8 mouse cellular contexts compared by ENCODE assay signal in the genomic region with DNA sequence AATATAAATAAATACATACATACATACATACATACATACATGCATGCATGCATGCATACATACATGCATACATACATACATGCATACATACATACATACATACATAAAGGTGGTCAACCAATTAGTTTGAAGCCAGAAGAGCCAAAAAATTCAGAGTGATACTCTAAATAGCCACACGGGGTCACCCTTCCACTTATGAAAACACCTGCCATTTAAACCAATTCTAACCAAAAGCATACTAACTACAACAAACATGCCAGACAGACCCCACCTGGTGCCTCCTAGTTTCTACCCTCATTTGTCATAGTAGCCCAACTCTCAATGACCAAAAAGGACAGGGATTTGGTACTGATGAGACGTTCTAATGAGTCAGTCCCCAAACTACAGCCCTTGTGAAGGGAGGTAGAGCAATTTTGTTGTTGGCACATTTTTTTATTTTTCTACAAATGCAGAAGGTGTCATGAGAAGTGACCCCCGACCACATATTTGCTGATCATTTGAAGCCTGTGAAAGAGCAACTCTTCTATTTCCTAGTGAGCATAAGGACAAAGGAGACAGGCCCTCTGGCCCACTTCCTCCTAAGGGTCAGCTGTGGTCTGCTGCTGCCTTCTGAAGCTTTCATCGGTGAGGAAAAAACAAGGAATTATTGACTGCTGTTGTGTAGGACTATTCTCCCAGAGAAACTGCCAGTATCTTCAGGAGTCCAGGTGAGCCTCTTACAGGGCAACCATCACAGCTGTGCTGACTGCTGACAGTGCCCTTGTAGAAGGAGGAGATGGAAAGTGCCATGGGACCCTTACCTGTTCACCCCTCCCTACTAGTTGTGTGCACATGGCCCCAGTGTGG. TPM values are rescaled to one million over a fixed set of nuclear protein-coding genes. Genes with fewer than 3 reads are reported as not detected.
DNase-seq lines count a peak whose midpoint lies in the region; ATAC-seq and TF ChIP-seq lines count a peak whose summit lies in the region.

No protein-coding gene starts in this region.

- WGBS in forebrain, postnatal 0 days, result 45% methylated on average over 4 of the region's 4 CpGs
- 43% methylated on average over 4 of the region's 4 CpGs for WGBS in limb, embryonic 14.5 days
- WGBS in neural tube, embryonic 13.5 days, result 36% methylated on average over 4 of the region's 4 CpGs

- H3K4me2 ChIP-seq in forebrain, postnatal 0 days (ENCODE audit: low read depth), result no peak overlapping the region
- H3K4me2 ChIP-seq in limb, embryonic 14.5 days (replicated peaks; ENCODE audit: low read depth, low read length, severe bottlenecking), result no peak overlapping the region
- H3K4me2 ChIP-seq in neural tube, embryonic 13.5 days, result no peak overlapping the region

- no peak for TF ChIP-seq POLR2A in limb, embryonic 14.5 days (IDR thresholded peaks at IDR 0.05; ENCODE audit: borderline replicate concordance, extremely low read depth, insufficient read depth, insufficient read length)

- no peak overlapping the region for H3K4me3 ChIP-seq in forebrain, postnatal 0 days (ENCODE audit: low read depth, low read length)
- no peak overlapping the region for H3K4me3 ChIP-seq in limb, embryonic 14.5 days (replicated peaks; ENCODE audit: low read length)
- no peak overlapping the region for H3K4me3 ChIP-seq in neural tube, embryonic 13.5 days

- peak; percentile 26 for DNase-seq in ovary, postnatal 14 days (ENCODE audit: low spot score)
- DNase-seq in ovary, postnatal 10 days (ENCODE audit: low spot score), result no peak
- DNase-seq in cerebellum, adult 11-12 months, result peak; percentile 5
- DNase-seq in forebrain, postnatal 0 days, result peak; percentile 78
- peak; percentile 70 for DNase-seq in kidney, adult 9 months
- peak; percentile 72 for DNase-seq in limb, embryonic 14.5 days (ENCODE audit: low spot score)
- DNase-seq in urinary bladder, postnatal 25 days (ENCODE audit: low spot score), result no peak

- peak; percentile 79 for TF ChIP-seq CTCF in forebrain, postnatal 0 days (IDR thresholded peaks at IDR 0.05; ENCODE audit: low read depth)

- H3K36me3 ChIP-seq in forebrain, postnatal 0 days (ENCODE audit: insufficient read depth), result no peaks in the 10 kb centered on the region
- H3K36me3 ChIP-seq in limb, embryonic 14.5 days (ENCODE audit: control insufficient read depth, insufficient read depth, low read length), result no peaks in the 10 kb centered on the region
- H3K36me3 ChIP-seq in neural tube, embryonic 13.5 days, result no peaks in the 10 kb centered on the region

- H3K9ac ChIP-seq in forebrain, postnatal 0 days, result no peak overlapping the region
- H3K9ac ChIP-seq in limb, embryonic 14.5 days (ENCODE audit: low read depth, low read length, severe bottlenecking), result no peak overlapping the region
- H3K9ac ChIP-seq in neural tube, embryonic 13.5 days, result no peak overlapping the region

- no peaks in the 10 kb centered on the region for H3K9me3 ChIP-seq in forebrain, postnatal 0 days (ENCODE audit: low read length)
- no peaks in the 10 kb centered on the region for H3K9me3 ChIP-seq in limb, embryonic 14.5 days (ENCODE audit: control insufficient read depth, low read length)
- no peaks in the 10 kb centered on the region for H3K9me3 ChIP-seq in neural tube, embryonic 13.5 days

- no peaks in the 10 kb centered on the region for H3K4me1 ChIP-seq in forebrain, postnatal 0 days (ENCODE audit: insufficient read depth)
- H3K4me1 ChIP-seq in limb, embryonic 14.5 days (ENCODE audit: control insufficient read depth, insufficient read depth, low read length), result no peaks in the 10 kb centered on the region
- H3K4me1 ChIP-seq in neural tube, embryonic 13.5 days (replicated peaks), result no peaks in the 10 kb centered on the region

- no peaks in the 10 kb centered on the region for H3K27me3 ChIP-seq in forebrain, postnatal 0 days (ENCODE audit: insufficient read depth, low read length)
- H3K27me3 ChIP-seq in limb, embryonic 14.5 days (ENCODE audit: control insufficient read depth, insufficient read depth, low read length), result no peaks in the 10 kb centered on the region
- H3K27me3 ChIP-seq in neural tube, embryonic 13.5 days, result no peaks in the 10 kb centered on the region

- H3K27ac ChIP-seq in forebrain, postnatal 0 days (ENCODE audit: low read depth, low read length), result no peak overlapping the region
- H3K27ac ChIP-seq in limb, embryonic 14.5 days (replicated peaks; ENCODE audit: low read depth, low read length), result no peak overlapping the region
- H3K27ac ChIP-seq in neural tube, embryonic 13.5 days (replicated peaks), result no peak overlapping the region

- ATAC-seq in forebrain, postnatal 0 days, result peak; percentile 79
- 0 out of 2 replicates have a peak, but pooled peaks have one; percentile 44 for ATAC-seq in limb, embryonic 14.5 days (ENCODE audit: low FRiP score, low read depth)
- ATAC-seq in neural tube, embryonic 13.5 days (ENCODE audit: low read depth), result peak; percentile 36; the same call in 1 of the 2 replicates

RNA-seq across cellular contexts. Expression of a gene that starts 22.4 kb away (rescaled TPM):
- not detected in 2 replicates for total RNA-seq in forebrain, postnatal 0 days (2014; rRNA removed)
- polyA plus RNA-seq in forebrain, postnatal 0 days (2015; fragmentation: Nextera tagmentation; extraction: Ambion mirVana), result not detected in 2 replicates
- polyA plus RNA-seq in limb, embryonic 14.5 days (2012; rRNA removed), result not detected in 2 replicates
- polyA plus RNA-seq in limb, embryonic 14.5 days (2014; fragmentation: Nextera tagmentation; extraction: Ambion mirVana), result not detected in 2 replicates
- not detected in 2 replicates for polyA plus RNA-seq in neural tube, embryonic 13.5 days (2015; fragmentation: Nextera tagmentation; extraction: Ambion mirVana)

RNA-seq across cellular contexts. Expression of a gene that starts 49.6 kb away (rescaled TPM):
- 13.7 and 19.8 TPM in 2 replicates for total RNA-seq in forebrain, postnatal 0 days (2014; rRNA removed)
- 13.9 TPM in 2 replicates for polyA plus RNA-seq in forebrain, postnatal 0 days (2015; fragmentation: Nextera tagmentation; extraction: Ambion mirVana)
- polyA plus RNA-seq in limb, embryonic 14.5 days (2012; rRNA removed), result 67.0 and 68.8 TPM in 2 replicates
- 122 and 133 TPM in 2 replicates for polyA plus RNA-seq in limb, embryonic 14.5 days (2014; fragmentation: Nextera tagmentation; extraction: Ambion mirVana)
- 30.4 and 32.2 TPM in 2 replicates for polyA plus RNA-seq in neural tube, embryonic 13.5 days (2015; fragmentation: Nextera tagmentation; extraction: Ambion mirVana)

Comparison
In these comparisons a context has a peak if more than half of its experiments do, and no peak if none do; other contexts are left out.
1. DNase-seq: peak in ovary, postnatal 14 days (single experiment), cerebellum, adult 11-12 months (single experiment), forebrain, postnatal 0 days (single experiment), kidney, adult 9 months (single experiment) and limb, embryonic 14.5 days (single experiment); none in ovary, postnatal 10 days (single experiment) and urinary bladder, postnatal 25 days (single experiment).
2. Peak in every context shown above with its lines, with median percentiles within 50 percentile points of each other: ATAC-seq.